Mouse (Mus musculus): ENCODE results near the gene Rinl. TPM values are rescaled to one million over a fixed set of nuclear protein-coding genes. Genes with fewer than 3 reads are reported as not detected.

Rinl gene
- polyA plus RNA-seq, 1 experiment from 2014 or later: 3.8 TPM

DNA sequence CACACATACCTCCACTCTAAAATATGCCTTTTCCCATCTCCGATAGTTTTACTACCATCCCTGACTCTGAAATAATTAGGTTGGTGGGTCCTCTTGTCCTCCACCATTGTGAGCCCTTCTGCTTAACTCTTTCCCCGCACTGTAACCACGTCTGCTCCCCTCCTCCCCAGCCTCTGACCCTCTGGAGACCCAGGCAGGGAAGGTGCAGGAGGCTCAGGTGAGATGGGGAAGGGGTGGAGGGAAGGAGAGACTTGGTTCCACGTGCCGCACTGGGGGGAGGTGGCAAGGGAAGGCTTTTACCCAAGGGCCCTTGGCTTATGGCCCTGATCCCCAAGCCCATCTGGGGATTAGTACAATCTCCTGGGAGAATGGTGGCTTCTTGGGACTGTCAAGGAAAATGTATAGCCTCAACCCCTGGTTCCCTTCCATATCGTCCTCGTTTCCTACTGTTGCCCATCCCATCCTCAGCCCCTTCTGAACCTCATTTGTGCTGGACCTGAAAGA, 21.3 kb upstream of the Rinl start, which contains the start of gene Nfkbib:
TSS of gene Nfkbib (minus strand) at position 51 of the 504 bp plus-strand sequence.
- Histone ChIP-seq H3K27me3 (ENCODE audit: poor library complexity, severe bottlenecking) (no peaks in the 10 kb centered on the region), H3K4me3 (peak within 1 kb of the TSS; percentile 82), H3K4me1 (peaks cover 32% of the 10 kb centered on the region), H3K9me3 (no peaks in the 10 kb centered on the region), H3K27ac (peak within 1 kb of the TSS; percentile 84), H3K36me3 (replicated peaks) (peaks cover 10% of the 10 kb centered on the region)
- 63% methylated on average over 7 of the region's 7 CpGs for WGBS
- DNase-seq (ENCODE audit: extremely low spot score, low spot score): no peak

DNA sequence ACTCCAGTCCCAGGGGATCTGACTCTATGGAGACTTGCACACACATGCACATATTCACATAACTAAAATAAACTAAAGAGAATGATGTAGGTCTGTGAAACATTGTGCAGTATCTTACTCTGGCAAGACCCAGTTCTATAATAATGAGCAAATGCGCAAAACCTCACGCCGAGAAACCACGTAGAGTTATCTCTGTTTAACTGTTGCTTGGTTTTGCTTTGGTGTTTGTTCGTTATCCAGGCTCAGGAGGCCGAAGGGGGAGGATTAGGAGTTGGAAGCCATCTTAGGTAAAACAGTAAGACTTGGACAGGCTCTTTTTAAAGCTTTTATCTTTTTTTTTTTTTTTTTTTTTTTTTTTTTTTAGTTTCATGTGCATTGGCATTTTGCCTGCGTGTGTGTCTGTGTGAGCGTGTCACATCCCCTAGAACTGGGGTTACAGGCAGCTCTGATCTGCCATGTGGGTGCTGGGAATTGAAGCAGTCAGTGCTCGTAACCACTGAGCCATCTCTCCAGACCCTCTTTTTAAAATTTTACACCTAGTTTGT, 19.3 kb upstream of the Rinl start:
- H3K4me1 ChIP-seq: peaks cover 41% of the 10 kb centered on the region
- H3K36me3 ChIP-seq (replicated peaks): peaks cover 13% of the 10 kb centered on the region
- H3K27me3 ChIP-seq (ENCODE audit: poor library complexity, severe bottlenecking): no peaks in the 10 kb centered on the region
- no peak overlapping the region for H3K27ac ChIP-seq
- no peaks in the 10 kb centered on the region for H3K9me3 ChIP-seq
- 93% methylated on average over 9 of the region's 9 CpGs for WGBS
- no peak for DNase-seq (ENCODE audit: extremely low spot score, low spot score)
- H3K4me3 ChIP-seq: no peak overlapping the region

DNA sequence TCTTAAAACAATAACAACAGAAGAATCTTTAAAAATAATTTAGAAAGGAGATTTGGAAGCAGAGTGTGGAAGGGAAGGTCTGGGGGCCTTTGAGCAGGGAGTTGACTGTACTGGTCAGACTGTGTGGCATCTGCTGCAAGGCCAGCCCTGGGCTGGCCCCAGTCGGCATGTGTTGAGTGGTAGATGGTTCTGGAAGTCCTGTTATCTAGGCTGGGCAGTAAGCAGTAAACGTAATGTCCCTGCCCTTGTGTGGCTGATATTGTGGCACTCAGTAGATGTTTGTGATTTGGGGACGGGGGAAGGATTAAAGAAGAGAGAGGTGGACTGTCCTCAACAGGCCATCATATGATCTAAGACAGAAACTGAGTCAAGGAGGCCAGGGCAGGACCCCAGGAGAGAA, 18.5 kb upstream of the Rinl start:
- no peaks in the 10 kb centered on the region for H3K9me3 ChIP-seq
- 94% methylated on average over 3 of the region's 3 CpGs for WGBS
- peaks cover 34% of the 10 kb centered on the region for H3K4me1 ChIP-seq
- no peak overlapping the region for H3K4me3 ChIP-seq
- H3K36me3 ChIP-seq (replicated peaks): peaks cover 17% of the 10 kb centered on the region
- DNase-seq (ENCODE audit: extremely low spot score, low spot score): no peak
- no peaks in the 10 kb centered on the region for H3K27me3 ChIP-seq (ENCODE audit: poor library complexity, severe bottlenecking)
- no peak overlapping the region for H3K27ac ChIP-seq

- H3K27me3 ChIP-seq (ENCODE audit: poor library complexity, severe bottlenecking): no peaks in the 10 kb centered on the region
Observed at GRCm38 (mm10) chr7:28771867-28772266, 16.9 kb upstream of the Rinl start.

GRCm38 (mm10) chr7:28773163-28773562, 15.6 kb upstream of the Rinl start:
- Histone ChIP-seq H3K9me3 (no peaks in the 10 kb centered on the region), H3K4me1 (peaks cover 15% of the 10 kb centered on the region; the same call in 1 of the 2 replicates), H3K36me3 (replicated peaks) (peaks cover 32% of the 10 kb centered on the region), H3K4me3 (no peak overlapping the region), H3K27ac (no peak overlapping the region), H3K27me3 (ENCODE audit: poor library complexity, severe bottlenecking) (no peaks in the 10 kb centered on the region)
- no peak for DNase-seq (ENCODE audit: extremely low spot score, low spot score)
- 86% methylated on average over 3 of the region's 3 CpGs for WGBS

More at GRCm38 (mm10) chr7:28771867-28772266, 16.9 kb upstream of the Rinl start:
- no peak for DNase-seq (ENCODE audit: extremely low spot score, low spot score)
- Histone ChIP-seq H3K27ac (no peak overlapping the region), H3K4me1 (peaks cover 26% of the 10 kb centered on the region), H3K36me3 (replicated peaks) (peaks cover 23% of the 10 kb centered on the region), H3K9me3 (no peaks in the 10 kb centered on the region), H3K4me3 (no peak overlapping the region)
- 93% methylated on average over 11 of the region's 11 CpGs for WGBS

DNA sequence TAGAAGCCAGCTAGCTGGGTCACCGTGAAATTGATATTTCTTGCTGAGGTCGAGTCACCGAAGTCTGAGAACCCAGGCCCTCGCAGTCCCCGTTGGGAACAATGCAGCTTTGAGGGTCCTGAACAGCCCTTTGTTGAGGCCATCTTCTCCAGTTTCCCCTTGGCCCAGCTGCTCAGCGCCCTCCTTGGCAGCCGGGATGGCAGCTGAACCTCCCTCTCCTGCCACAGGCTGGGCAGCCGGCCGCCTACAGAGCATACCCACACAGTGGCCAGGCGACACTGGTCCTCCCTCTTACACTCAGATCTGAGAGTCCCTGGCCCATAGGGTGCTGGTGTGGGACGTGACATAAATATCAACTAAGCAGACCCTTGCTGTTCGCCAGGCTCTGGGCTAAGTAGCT, 14.6 kb upstream of the Rinl start:
- 0 out of 2 replicates have a peak overlapping the region, but pooled peaks have one; percentile 48 for H3K27ac ChIP-seq
- WGBS: 76% methylated on average over 12 of the region's 12 CpGs

DNA sequence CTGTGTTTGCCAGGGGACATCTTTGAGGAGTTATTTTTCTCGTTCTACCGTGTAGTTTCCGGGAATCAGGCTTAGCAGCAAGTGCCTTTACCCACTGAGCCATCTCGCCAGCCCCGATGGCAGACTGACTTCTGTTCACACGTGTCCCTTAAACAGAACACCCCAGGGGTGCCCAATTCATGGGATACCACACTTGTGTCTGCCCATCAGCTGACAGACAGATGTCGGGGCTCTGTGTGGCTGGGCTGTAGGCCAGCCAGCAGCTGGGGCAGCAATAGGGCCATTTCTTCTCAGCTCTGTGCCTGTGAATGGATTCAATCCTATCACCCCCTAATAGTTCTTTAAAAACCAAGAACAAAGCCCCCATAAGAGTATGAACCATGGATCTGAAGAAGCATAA, 13.6 kb upstream of the Rinl start:
- Histone ChIP-seq H3K4me1 (peaks cover 9% of the 10 kb centered on the region), H3K36me3 (replicated peaks) (peaks cover 37% of the 10 kb centered on the region), H3K27ac (no peak overlapping the region), H3K27me3 (ENCODE audit: poor library complexity, severe bottlenecking) (no peaks in the 10 kb centered on the region), H3K4me3 (no peak overlapping the region), H3K9me3 (no peaks in the 10 kb centered on the region)
- no peak for DNase-seq (ENCODE audit: extremely low spot score, low spot score)
- 93% methylated on average over 7 of the region's 7 CpGs for WGBS

More for the DNA sequence above, 14.6 kb upstream of the Rinl start:
- Histone ChIP-seq H3K27me3 (ENCODE audit: poor library complexity, severe bottlenecking) (no peaks in the 10 kb centered on the region), H3K36me3 (replicated peaks) (peaks cover 37% of the 10 kb centered on the region), H3K9me3 (no peaks in the 10 kb centered on the region), H3K4me3 (no peak overlapping the region), H3K4me1 (peaks cover 10% of the 10 kb centered on the region; the same call in 1 of the 2 replicates)
- no peak for DNase-seq (ENCODE audit: extremely low spot score, low spot score)

- 85% methylated on average over 9 of the region's 9 CpGs for WGBS
Observed at GRCm38 (mm10) chr7:28778825-28779224, 9.9 kb upstream of the Rinl start.

DNA sequence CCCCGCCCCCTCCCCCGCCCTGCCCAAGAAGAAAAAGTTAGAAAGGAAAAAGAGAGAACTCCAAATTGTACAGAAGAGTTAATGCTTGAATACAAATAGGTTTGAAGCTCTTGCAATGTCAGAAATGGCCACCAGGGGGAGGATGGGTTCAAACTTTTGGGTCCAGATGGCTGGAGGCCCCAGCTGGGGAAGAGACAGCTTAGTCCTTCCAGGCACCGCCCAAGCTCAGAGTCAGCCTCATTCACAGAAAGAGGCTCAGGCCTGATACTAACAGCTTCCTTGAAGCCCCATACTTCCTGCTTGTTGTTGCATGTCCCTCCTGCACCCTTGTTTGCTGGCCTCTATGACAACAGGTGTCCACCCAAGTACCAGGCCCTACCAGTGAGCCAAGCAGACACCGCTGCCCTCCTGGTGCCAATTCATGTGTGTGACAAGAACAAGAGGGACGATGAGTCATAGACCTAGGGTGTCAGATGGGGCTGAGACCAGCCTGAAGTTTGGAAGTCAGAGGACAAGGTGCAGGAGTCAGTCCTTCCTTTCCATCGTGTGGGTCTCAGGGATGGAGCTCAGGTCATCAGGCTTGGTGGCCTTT, 8.6 kb upstream of the Rinl start:
- Histone ChIP-seq H3K27ac (peak overlapping the region; percentile 26; the same call in 1 of the 2 replicates), H3K36me3 (replicated peaks) (peaks cover 31% of the 10 kb centered on the region), H3K27me3 (ENCODE audit: poor library complexity, severe bottlenecking) (no peaks in the 10 kb centered on the region), H3K4me1 (peaks cover 17% of the 10 kb centered on the region), H3K9me3 (no peaks in the 10 kb centered on the region), H3K4me3 (no peak overlapping the region)
- WGBS: 49% methylated on average over 6 of the region's 6 CpGs
- DNase-seq (ENCODE audit: extremely low spot score, low spot score): peak; percentile 83

More at GRCm38 (mm10) chr7:28778825-28779224, 9.9 kb upstream of the Rinl start:
- Histone ChIP-seq H3K9me3 (no peaks in the 10 kb centered on the region), H3K27ac (no peak overlapping the region), H3K4me3 (no peak overlapping the region), H3K27me3 (ENCODE audit: poor library complexity, severe bottlenecking) (no peaks in the 10 kb centered on the region), H3K36me3 (replicated peaks) (peaks cover 39% of the 10 kb centered on the region), H3K4me1 (peaks cover 16% of the 10 kb centered on the region)
- DNase-seq (ENCODE audit: extremely low spot score, low spot score): no peak

DNA sequence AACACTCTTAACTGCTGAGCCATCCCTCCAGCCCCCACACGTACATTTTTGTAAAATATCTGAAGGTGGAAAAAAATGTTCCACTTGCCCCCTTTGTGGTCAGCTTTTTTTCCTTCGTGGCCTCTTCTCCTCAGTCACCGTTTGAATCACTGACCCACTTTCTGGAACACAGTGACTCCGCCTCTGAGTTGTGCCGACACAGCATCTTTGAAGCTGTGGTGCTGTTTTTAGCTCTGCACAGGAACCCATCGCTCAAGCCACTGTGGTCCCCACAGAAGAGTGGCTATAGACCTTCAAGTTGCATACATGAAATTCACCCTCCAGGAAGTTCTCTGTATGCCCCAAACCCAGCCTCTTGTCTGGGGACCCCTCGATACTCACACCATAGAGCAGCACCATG, 7.9 kb upstream of the Rinl start:
- WGBS: 87% methylated on average over 7 of the region's 7 CpGs
- no peaks in the 10 kb centered on the region for H3K9me3 ChIP-seq
- 0 out of 2 replicates have a peak overlapping the region, but pooled peaks have one; percentile 26 for H3K27ac ChIP-seq

DNA sequence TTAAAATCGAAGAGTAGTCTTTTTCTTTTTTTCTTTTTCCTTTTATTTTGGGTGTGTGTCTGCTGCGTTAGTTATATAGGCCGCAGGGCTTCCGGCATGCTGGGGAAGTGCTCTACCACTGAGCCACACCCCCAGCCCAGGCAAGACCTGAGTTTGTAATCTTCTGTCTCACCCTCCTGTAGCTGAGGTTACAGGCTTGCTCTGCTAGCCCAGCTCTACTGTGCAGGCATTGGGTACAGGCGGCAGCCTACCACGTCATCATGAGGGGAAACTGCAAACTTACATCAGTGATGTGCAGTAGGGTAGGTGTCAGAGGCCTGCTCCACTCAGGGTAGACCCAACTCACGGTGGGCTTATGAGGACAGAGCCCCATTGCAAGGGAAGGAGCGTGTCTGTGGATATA, 7.5 kb upstream of the Rinl start:
- DNase-seq (ENCODE audit: extremely low spot score, low spot score): no peak
- no peaks in the 10 kb centered on the region for H3K9me3 ChIP-seq
- H3K4me3 ChIP-seq: no peak overlapping the region
- peaks cover 17% of the 10 kb centered on the region for H3K4me1 ChIP-seq
- peaks cover 38% of the 10 kb centered on the region for H3K36me3 ChIP-seq (replicated peaks)
- H3K27me3 ChIP-seq (ENCODE audit: poor library complexity, severe bottlenecking): no peaks in the 10 kb centered on the region
- WGBS: 90% methylated on average over 8 of the region's 8 CpGs
- no peak overlapping the region for H3K27ac ChIP-seq

More for the DNA sequence above, 7.9 kb upstream of the Rinl start:
- H3K4me1 ChIP-seq: peaks cover 17% of the 10 kb centered on the region
- peaks cover 35% of the 10 kb centered on the region for H3K36me3 ChIP-seq (replicated peaks)
- no peak for DNase-seq (ENCODE audit: extremely low spot score, low spot score)
- no peaks in the 10 kb centered on the region for H3K27me3 ChIP-seq (ENCODE audit: poor library complexity, severe bottlenecking)
- no peak overlapping the region for H3K4me3 ChIP-seq

DNA sequence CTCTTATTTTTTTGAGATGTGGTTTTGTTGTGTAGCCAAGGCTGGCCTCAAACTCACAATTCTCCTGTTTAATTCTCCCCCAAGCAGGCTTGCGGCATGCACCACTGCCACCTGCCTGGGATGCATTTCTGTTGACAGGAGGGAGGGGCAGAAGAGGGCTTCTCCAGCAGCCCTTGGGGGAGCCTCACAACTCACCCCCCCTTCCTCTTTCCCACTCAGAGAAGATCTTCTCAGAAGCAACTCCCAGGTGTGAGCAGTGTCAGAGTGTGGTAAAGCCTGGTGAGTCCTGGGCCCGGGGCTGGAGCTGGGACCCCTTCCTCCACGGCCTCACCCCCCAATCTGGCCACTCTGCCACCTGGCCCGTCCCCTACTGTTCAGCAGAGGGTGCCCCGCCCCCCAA, 3.6 kb upstream of the Rinl start:
- H3K4me3 ChIP-seq: no peak overlapping the region
- H3K36me3 ChIP-seq (replicated peaks): peaks cover 35% of the 10 kb centered on the region
- no peak for DNase-seq (ENCODE audit: extremely low spot score, low spot score)
- H3K4me1 ChIP-seq: peaks cover 34% of the 10 kb centered on the region
- no peaks in the 10 kb centered on the region for H3K27me3 ChIP-seq (ENCODE audit: poor library complexity, severe bottlenecking)
- H3K9me3 ChIP-seq: no peaks in the 10 kb centered on the region
- no peak overlapping the region for H3K27ac ChIP-seq
- WGBS: 77% methylated on average over 5 of the region's 5 CpGs

DNA sequence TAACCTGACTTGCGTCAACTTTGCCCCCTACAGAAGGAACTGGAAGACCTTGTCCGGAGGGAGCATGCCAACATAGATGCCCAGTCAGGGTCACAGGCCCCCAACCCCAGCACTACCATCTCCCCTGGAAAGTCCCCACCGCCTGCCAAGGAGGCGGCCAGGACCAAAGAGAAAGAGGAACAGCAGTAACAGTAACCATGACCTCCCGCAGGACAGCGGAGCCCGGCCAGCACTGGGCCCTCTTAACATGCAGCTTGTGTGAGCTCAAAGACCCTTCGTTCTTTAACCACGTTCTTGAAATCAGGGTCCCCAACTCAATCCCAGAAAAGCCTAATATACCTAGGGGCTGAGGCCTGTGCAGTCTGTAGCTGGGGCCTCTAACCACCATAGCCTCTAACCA, 885 bp upstream of the Rinl start:
- Histone ChIP-seq H3K4me1 (peaks cover 39% of the 10 kb centered on the region), H3K27me3 (ENCODE audit: poor library complexity, severe bottlenecking) (no peaks in the 10 kb centered on the region), H3K36me3 (replicated peaks) (peaks cover 32% of the 10 kb centered on the region), H3K9me3 (no peaks in the 10 kb centered on the region), H3K4me3 (no peak overlapping the region), H3K27ac (no peak overlapping the region)
- DNase-seq (ENCODE audit: extremely low spot score, low spot score): no peak
- 92% methylated on average over 9 of the region's 9 CpGs for WGBS
